Mouse (Mus musculus): ENCODE measurements at regions not wholly inside any gene's neighbourhood (a gene's known extent, or its start where the extent isn't known, plus 50 kb on each side); places are given as distances from the start of the nearest gene placed in this dataset.

GRCm38 (mm10) chr16:49319047-49319678 lies 261.9 kb downstream of the Myh15 start:
- no peak for TF ChIP-seq CTCF (IDR thresholded peaks at IDR 0.05; ENCODE audit: low read depth)

GRCm38 (mm10) chr16:49319774-49320173 lies 262.5 kb downstream of the Myh15 start:
- H3K4me3 ChIP-seq (ENCODE audit: low read length) = no peak overlapping the region
- 78% methylated on average over 5 of the region's 5 CpGs for WGBS
- H3K36me3 ChIP-seq (ENCODE audit: insufficient read depth, low read length) = no peaks in the 10 kb centered on the region
- no peaks in the 10 kb centered on the region for H3K27me3 ChIP-seq (ENCODE audit: insufficient read depth, low read length)
- DNase-seq (ENCODE audit: low spot score) (no peak), ATAC-seq (no peak)
- no peak overlapping the region for H3K4me2 ChIP-seq (ENCODE audit: low read depth, low read length)
- no peak for TF ChIP-seq CTCF (IDR thresholded peaks at IDR 0.05; ENCODE audit: low read depth)
- H3K4me1 ChIP-seq (ENCODE audit: insufficient read depth, low read length) = no peaks in the 10 kb centered on the region
- no peak overlapping the region for H3K9ac ChIP-seq (replicated peaks; ENCODE audit: low read length)
- H3K27ac ChIP-seq = no peak overlapping the region
- H3K9me3 ChIP-seq (ENCODE audit: low read length) = no peaks in the 10 kb centered on the region

More at GRCm38 (mm10) chr16:49319047-49319678, 261.9 kb downstream of the Myh15 start:
- no peak overlapping the region for H3K27ac ChIP-seq
- no peaks in the 10 kb centered on the region for H3K4me1 ChIP-seq (ENCODE audit: insufficient read depth, low read length)
- no peaks in the 10 kb centered on the region for H3K9me3 ChIP-seq (ENCODE audit: low read length)
- no peak overlapping the region for H3K9ac ChIP-seq (replicated peaks; ENCODE audit: low read length)
- H3K27me3 ChIP-seq (ENCODE audit: insufficient read depth, low read length) = no peaks in the 10 kb centered on the region
- DNase-seq (ENCODE audit: low spot score) (peak; percentile 42), ATAC-seq (peak; percentile 47)
- no peak overlapping the region for H3K4me2 ChIP-seq (ENCODE audit: low read depth, low read length)
- no peak overlapping the region for H3K4me3 ChIP-seq (ENCODE audit: low read length)
- 55% methylated on average over 4 of the region's 4 CpGs for WGBS
- no peaks in the 10 kb centered on the region for H3K36me3 ChIP-seq (ENCODE audit: insufficient read depth, low read length)

- H3K4me3 ChIP-seq (ENCODE audit: low read length) = no peak overlapping the region
- H3K9me3 ChIP-seq (ENCODE audit: low read length) = no peaks in the 10 kb centered on the region
- H3K4me1 ChIP-seq (ENCODE audit: insufficient read depth, low read length) = no peaks in the 10 kb centered on the region
- no peak overlapping the region for H3K4me2 ChIP-seq (ENCODE audit: low read depth, low read length)
- no peak for ATAC-seq
- H3K27ac ChIP-seq = no peak overlapping the region
- TF ChIP-seq CTCF (IDR thresholded peaks at IDR 0.05; ENCODE audit: low read depth) = peak; percentile 61
- H3K27me3 ChIP-seq (ENCODE audit: insufficient read depth, low read length) = no peaks in the 10 kb centered on the region
- peak; percentile 50 for DNase-seq (ENCODE audit: low spot score)
- no peak overlapping the region for H3K9ac ChIP-seq (replicated peaks; ENCODE audit: low read length)
- H3K36me3 ChIP-seq (ENCODE audit: insufficient read depth, low read length) = no peaks in the 10 kb centered on the region
- 85% methylated on average over 1 of the region's 1 CpGs for WGBS
These were observed 264.7 kb downstream of the Myh15 start for GRCm38 (mm10) chr16:49321951-49322350.

GRCm38 (mm10) chr16:49330725-49331386 lies 273.6 kb downstream of the Myh15 start:
- Histone ChIP-seq H3K27me3 (ENCODE audit: insufficient read depth, low read length) (no peaks in the 10 kb centered on the region), H3K9me3 (ENCODE audit: low read length) (no peaks in the 10 kb centered on the region), H3K36me3 (ENCODE audit: insufficient read depth, low read length) (no peaks in the 10 kb centered on the region), H3K4me2 (ENCODE audit: low read depth, low read length) (no peak overlapping the region), H3K4me1 (ENCODE audit: insufficient read depth, low read length) (no peaks in the 10 kb centered on the region), H3K27ac (no peak overlapping the region), H3K4me3 (ENCODE audit: low read length) (no peak overlapping the region), H3K9ac (replicated peaks; ENCODE audit: low read length) (no peak overlapping the region)
- no peak for DNase-seq (ENCODE audit: low spot score)
- 88% methylated on average over 5 of the region's 5 CpGs for WGBS
- TF ChIP-seq CTCF (IDR thresholded peaks at IDR 0.05; ENCODE audit: low read depth) = no peak
- ATAC-seq = no peak

GRCm38 (mm10) chr16:49332107-49332722 lies 274.9 kb downstream of the Myh15 start:
- no peaks in the 10 kb centered on the region for H3K4me1 ChIP-seq (ENCODE audit: insufficient read depth, low read length)
- H3K9ac ChIP-seq (replicated peaks; ENCODE audit: low read length) = no peak overlapping the region
- H3K9me3 ChIP-seq (ENCODE audit: low read length) = no peaks in the 10 kb centered on the region
- TF ChIP-seq CTCF (IDR thresholded peaks at IDR 0.05; ENCODE audit: low read depth) = no peak
- ATAC-seq (peak; percentile 83), DNase-seq (ENCODE audit: low spot score) (peak; percentile 65)
- no peaks in the 10 kb centered on the region for H3K36me3 ChIP-seq (ENCODE audit: insufficient read depth, low read length)
- no peak overlapping the region for H3K4me3 ChIP-seq (ENCODE audit: low read length)
- no peaks in the 10 kb centered on the region for H3K27me3 ChIP-seq (ENCODE audit: insufficient read depth, low read length)
- H3K27ac ChIP-seq = no peak overlapping the region
- H3K4me2 ChIP-seq (ENCODE audit: low read depth, low read length) = no peak overlapping the region
- 51% methylated on average over 5 of the region's 5 CpGs for WGBS

- no peak for TF ChIP-seq CTCF (IDR thresholded peaks at IDR 0.05; ENCODE audit: low read depth)
- DNase-seq (ENCODE audit: low spot score) (peak; percentile 82), ATAC-seq (peak; percentile 87)
- H3K27me3 ChIP-seq (ENCODE audit: insufficient read depth, low read length) = no peaks in the 10 kb centered on the region
- no peak overlapping the region for H3K9ac ChIP-seq (replicated peaks; ENCODE audit: low read length)
- no peak overlapping the region for H3K4me3 ChIP-seq (ENCODE audit: low read length)
- no peaks in the 10 kb centered on the region for H3K9me3 ChIP-seq (ENCODE audit: low read length)
- WGBS = 23% methylated on average over 2 of the region's 2 CpGs
- no peaks in the 10 kb centered on the region for H3K36me3 ChIP-seq (ENCODE audit: insufficient read depth, low read length)
- no peak overlapping the region for H3K27ac ChIP-seq
- no peaks in the 10 kb centered on the region for H3K4me1 ChIP-seq (ENCODE audit: insufficient read depth, low read length)
- no peak overlapping the region for H3K4me2 ChIP-seq (ENCODE audit: low read depth, low read length)
These were observed 278.6 kb downstream of the Myh15 start for GRCm38 (mm10) chr16:49335916-49336315.

GRCm38 (mm10) chr16:49337948-49338347 lies 280.7 kb downstream of the Myh15 start:
- Histone ChIP-seq H3K4me2 (ENCODE audit: low read depth, low read length) (no peak overlapping the region), H3K9me3 (ENCODE audit: low read length) (no peaks in the 10 kb centered on the region), H3K36me3 (ENCODE audit: insufficient read depth, low read length) (no peaks in the 10 kb centered on the region), H3K9ac (replicated peaks; ENCODE audit: low read length) (no peak overlapping the region), H3K27ac (no peak overlapping the region), H3K27me3 (ENCODE audit: insufficient read depth, low read length) (no peaks in the 10 kb centered on the region), H3K4me1 (ENCODE audit: insufficient read depth, low read length) (no peaks in the 10 kb centered on the region), H3K4me3 (ENCODE audit: low read length) (no peak overlapping the region)
- ATAC-seq (no peak), DNase-seq (ENCODE audit: low spot score) (no peak)
- WGBS = 93% methylated on average over 1 of the region's 1 CpGs
- no peak for TF ChIP-seq CTCF (IDR thresholded peaks at IDR 0.05; ENCODE audit: low read depth)
